Mouse (Mus musculus): Measurements from ENCODE around the gene Nfib. TPM values are rescaled to one million over a fixed set of nuclear protein-coding genes. Genes with fewer than 3 reads are reported as not detected.
A peak's percentile ranks its signal among the peaks of the same experiment; 100 is the strongest.

Nfib gene
- polyA plus RNA-seq, 1 experiment from 2014 or later, result 86.8 TPM

DNA sequence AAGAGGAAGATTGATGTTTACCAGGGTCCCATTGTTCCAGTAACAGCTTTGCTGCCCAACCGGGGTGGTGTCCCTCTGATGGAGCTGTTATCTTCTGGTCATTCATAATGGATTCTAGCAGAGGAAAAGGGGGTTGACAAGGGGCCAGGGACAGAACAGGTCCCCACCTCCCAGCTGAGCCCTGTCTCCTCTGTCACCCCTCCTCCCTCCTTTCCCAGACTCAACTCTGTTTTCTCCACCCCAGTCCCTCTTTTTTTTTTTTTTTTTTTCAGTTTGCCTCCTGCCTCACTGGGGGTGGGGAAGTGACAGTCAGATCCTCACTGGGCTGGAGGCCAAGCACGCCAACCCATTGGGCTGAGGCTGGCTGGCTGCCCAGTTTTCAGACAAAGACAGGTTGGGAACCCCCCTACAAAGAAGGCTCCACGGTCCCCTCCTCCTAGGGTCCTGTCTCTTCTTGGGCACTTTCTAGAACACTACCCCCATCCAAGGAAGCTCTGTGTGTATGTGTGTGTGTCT lies 83.2 kb downstream of the Nfib start:
- Histone ChIP-seq H3K4me1 (peaks cover 19% of the 10 kb centered on the region), H3K36me3 (no peaks in the 10 kb centered on the region), H3K27ac (peak overlapping the region; percentile 81), H3K9ac (no peak overlapping the region), H3K4me3 (no peak overlapping the region), H3K4me2 (replicated peaks) (no peak overlapping the region), H3K9me3 (no peaks in the 10 kb centered on the region), H3K27me3 (no peaks in the 10 kb centered on the region)
- peak; percentile 74; the same call in 1 of the 2 replicates for ATAC-seq (ENCODE audit: insufficient number of reproducible peaks, insufficient read depth, low FRiP score, low TSS enrichment)
- 23% methylated on average over 3 of the region's 3 CpGs for WGBS

DNA sequence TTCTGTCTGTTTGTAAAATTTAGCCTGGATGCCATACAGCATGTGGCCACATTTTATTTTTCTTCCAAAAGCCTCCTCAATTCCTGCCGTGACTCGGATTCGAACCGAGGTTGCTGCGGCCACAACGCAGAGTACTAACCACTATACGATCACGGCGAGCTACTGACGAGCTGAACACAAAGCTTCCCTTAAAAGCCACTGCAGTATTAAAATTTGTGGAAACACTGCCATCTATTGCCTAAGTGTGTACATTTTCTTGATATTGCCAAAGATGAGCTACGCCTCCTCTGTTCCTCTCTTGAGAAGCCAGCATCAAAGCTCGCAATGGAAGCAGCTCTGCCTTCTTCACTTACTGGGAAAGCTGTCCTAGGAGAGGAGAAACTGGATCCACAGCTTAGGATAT lies 86.0 kb downstream of the Nfib start:
- H3K36me3 ChIP-seq, result no peaks in the 10 kb centered on the region
- H3K9ac ChIP-seq, result no peak overlapping the region
- no peak overlapping the region for H3K4me2 ChIP-seq (replicated peaks)
- no peaks in the 10 kb centered on the region for H3K9me3 ChIP-seq
- H3K4me3 ChIP-seq, result no peak overlapping the region
- ATAC-seq (ENCODE audit: insufficient number of reproducible peaks, insufficient read depth, low FRiP score, low TSS enrichment), result no peak
- no peak overlapping the region for H3K27ac ChIP-seq
- 64% methylated on average over 12 of the region's 12 CpGs for WGBS
- H3K27me3 ChIP-seq, result no peaks in the 10 kb centered on the region
- peaks cover 19% of the 10 kb centered on the region for H3K4me1 ChIP-seq

DNA sequence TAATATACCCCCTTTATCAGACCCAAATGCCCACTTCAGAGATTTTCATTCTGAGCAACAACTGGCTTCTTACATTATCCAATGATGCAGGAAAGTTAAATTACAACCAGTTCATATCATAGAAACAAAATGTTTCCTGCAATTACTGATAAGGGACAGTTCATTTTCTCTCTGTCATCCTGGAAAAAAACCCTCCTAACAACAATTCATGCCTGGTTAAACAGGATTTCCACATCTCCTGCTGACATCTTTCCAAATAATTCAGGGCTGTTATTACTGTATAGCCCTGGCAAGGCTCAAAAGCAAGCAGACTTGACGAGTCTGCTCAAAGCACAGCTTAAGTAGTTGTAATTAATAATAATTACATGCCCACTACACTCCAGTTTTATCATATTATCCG lies 86.5 kb downstream of the Nfib start:
- H3K27ac ChIP-seq, result no peak overlapping the region
- WGBS, result 58% methylated on average over 2 of the region's 2 CpGs
- H3K36me3 ChIP-seq, result no peaks in the 10 kb centered on the region
- H3K4me2 ChIP-seq (replicated peaks), result no peak overlapping the region
- H3K27me3 ChIP-seq, result no peaks in the 10 kb centered on the region
- no peaks in the 10 kb centered on the region for H3K9me3 ChIP-seq
- H3K4me3 ChIP-seq, result no peak overlapping the region
- peaks cover 19% of the 10 kb centered on the region for H3K4me1 ChIP-seq
- no peak overlapping the region for H3K9ac ChIP-seq
- no peak for ATAC-seq (ENCODE audit: insufficient number of reproducible peaks, insufficient read depth, low FRiP score, low TSS enrichment)

DNA sequence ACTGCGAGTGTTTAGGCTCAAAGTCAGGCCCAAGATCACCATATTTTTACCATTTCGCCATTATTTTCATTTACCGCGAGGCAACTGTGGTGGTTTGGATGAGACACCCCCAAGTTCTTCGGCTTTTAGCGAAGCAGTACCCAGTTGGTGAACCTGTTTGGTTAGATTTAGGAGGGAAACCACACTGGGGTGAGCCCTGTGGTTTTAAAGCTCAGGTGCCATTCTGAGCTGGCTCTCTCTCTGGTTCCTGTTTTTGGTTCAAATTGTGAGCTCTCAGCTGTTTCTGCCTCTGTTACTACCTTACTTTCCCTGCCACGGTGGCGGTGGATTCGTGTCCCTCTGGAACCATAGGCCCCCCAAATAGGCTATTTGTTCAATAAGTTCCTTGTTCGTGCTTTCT lies 88.3 kb downstream of the Nfib start:
- H3K4me3 ChIP-seq, result no peak overlapping the region
- H3K36me3 ChIP-seq, result no peaks in the 10 kb centered on the region
- WGBS, result 89% methylated on average over 10 of the region's 10 CpGs
- H3K9ac ChIP-seq, result no peak overlapping the region
- no peak overlapping the region; the same call in 1 of the 2 replicates for H3K27ac ChIP-seq
- ATAC-seq (ENCODE audit: insufficient number of reproducible peaks, insufficient read depth, low FRiP score, low TSS enrichment), result no peak
- peaks cover 9% of the 10 kb centered on the region for H3K4me1 ChIP-seq
- H3K27me3 ChIP-seq, result no peaks in the 10 kb centered on the region
- no peaks in the 10 kb centered on the region for H3K9me3 ChIP-seq
- H3K4me2 ChIP-seq (replicated peaks), result no peak overlapping the region

DNA sequence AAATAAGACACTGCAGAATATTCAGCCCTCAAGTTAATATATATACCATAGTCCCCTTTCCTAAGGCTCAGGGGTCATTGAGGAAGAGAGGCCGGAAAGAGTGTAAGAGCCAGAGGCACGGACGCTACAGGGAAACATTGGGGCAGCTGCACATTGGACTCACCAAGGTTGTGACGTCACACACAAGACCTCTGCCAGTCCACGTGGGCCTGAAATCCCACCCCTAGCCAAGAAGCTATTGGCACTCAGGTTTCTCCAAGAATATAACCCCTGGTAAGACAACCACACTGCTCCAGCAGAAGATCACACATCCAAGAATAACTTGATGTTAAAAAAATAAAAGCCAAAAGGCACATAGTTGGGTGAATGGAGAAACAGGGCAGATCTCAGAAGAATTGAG lies 89.8 kb downstream of the Nfib start:
- no peak overlapping the region for H3K4me3 ChIP-seq
- 0 out of 2 replicates have a peak, but pooled peaks cover 4% of the 10 kb centered on the region for H3K4me1 ChIP-seq
- no peaks in the 10 kb centered on the region for H3K36me3 ChIP-seq
- no peak for ATAC-seq (ENCODE audit: insufficient number of reproducible peaks, insufficient read depth, low FRiP score, low TSS enrichment)
- H3K9me3 ChIP-seq, result no peaks in the 10 kb centered on the region
- no peak overlapping the region for H3K9ac ChIP-seq
- no peak overlapping the region for H3K4me2 ChIP-seq (replicated peaks)
- H3K27me3 ChIP-seq, result no peaks in the 10 kb centered on the region
- WGBS, result 91% methylated on average over 5 of the region's 5 CpGs
- H3K27ac ChIP-seq, result no peak overlapping the region

DNA sequence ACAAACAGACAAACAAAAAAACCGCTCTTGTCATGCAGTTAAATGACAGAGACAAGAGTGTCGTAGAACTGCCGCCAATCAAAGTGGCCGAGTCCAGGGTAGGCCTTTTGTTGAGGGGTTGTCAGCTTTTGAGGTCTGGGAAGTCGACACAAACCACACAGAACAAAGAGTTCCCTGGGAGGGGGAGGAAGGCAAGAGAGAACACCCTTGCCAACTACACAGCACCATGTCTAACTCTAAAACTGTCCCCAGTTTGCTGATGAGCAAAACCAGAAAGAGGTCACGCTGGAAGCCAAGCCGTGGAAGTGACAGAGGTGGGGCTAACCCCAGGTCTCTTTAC lies 91.1 kb downstream of the Nfib start:
- Histone ChIP-seq H3K4me3 (no peak overlapping the region), H3K4me1 (peaks cover 7% of the 10 kb centered on the region; the same call in 1 of the 2 replicates), H3K4me2 (replicated peaks) (no peak overlapping the region), H3K9ac (no peak overlapping the region), H3K9me3 (no peaks in the 10 kb centered on the region), H3K36me3 (no peaks in the 10 kb centered on the region), H3K27ac (no peak overlapping the region), H3K27me3 (no peaks in the 10 kb centered on the region)
- ATAC-seq (ENCODE audit: insufficient number of reproducible peaks, insufficient read depth, low FRiP score, low TSS enrichment), result no peak
- WGBS, result 35% methylated on average over 7 of the region's 7 CpGs

DNA sequence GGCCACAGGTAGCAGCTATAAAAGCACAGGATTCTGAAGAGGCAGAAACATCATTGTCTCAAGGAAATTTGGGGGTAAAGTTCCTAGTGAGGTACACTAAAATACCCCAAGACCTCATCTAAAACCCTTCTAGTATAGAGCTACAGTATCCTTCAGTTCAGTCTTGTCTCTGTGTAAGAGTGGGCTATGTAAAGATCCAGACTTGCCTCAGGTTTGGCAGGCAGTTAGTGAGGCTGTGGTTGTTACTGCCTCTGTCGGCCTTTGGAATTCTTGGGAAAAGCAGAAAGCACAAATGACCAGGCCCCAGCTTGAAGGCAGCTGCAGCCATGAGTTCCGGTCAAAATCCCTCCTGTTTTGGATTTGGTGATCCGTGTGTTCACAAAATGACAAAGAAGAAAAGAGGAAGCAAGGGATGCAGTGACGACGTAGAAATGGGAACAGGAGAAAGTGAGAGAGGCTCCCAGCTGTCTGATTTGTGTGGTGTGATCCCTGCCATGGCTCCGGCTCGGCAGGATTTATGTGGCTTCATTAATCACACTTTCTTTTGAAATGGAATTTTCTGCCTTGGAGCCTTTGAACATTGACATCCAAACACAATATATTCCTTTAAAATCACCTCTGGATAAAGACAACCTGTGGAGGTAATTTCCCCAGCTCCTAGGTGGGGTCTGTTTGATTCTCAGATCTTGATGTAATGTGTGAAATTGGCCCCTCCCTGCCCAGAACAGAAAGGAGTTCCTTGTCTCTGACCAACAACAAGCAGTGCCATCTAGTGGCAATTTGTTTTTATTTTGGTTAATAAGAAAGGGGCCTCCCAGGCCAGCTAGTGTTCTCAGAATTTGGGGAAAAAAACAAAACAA lies 91.7 kb downstream of the Nfib start:
- no peak overlapping the region for H3K9ac ChIP-seq
- H3K9me3 ChIP-seq, result no peaks in the 10 kb centered on the region
- H3K27me3 ChIP-seq, result no peaks in the 10 kb centered on the region
- no peak overlapping the region for H3K4me2 ChIP-seq (replicated peaks)
- no peak overlapping the region for H3K27ac ChIP-seq
- WGBS, result 36% methylated on average over 7 of the region's 7 CpGs
- no peak overlapping the region for H3K4me3 ChIP-seq
- H3K4me1 ChIP-seq, result peaks cover 8% of the 10 kb centered on the region; the same call in 1 of the 2 replicates
- no peaks in the 10 kb centered on the region for H3K36me3 ChIP-seq
- ATAC-seq (ENCODE audit: insufficient number of reproducible peaks, insufficient read depth, low FRiP score, low TSS enrichment), result 0 out of 2 replicates have a peak, but pooled peaks have one; percentile 56

DNA sequence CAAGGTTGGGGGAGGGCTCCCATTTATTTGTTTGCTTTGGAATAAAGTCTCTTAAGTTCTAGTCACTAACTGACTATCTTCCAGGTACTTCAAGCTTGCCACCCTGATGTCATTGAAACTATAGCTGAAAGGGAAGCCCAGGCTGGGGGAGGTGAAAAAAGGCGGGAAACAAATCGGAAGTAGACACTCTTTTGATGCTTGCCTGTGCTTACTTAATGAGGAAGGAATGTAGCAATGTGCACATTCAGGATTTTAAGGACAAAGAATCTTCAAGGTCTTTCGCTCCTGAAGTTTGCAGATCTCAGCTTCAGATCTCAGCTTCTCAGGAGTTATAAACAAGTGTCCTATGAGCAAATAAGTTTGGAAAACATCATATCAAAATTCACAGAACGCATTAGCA lies 95.9 kb downstream of the Nfib start:
- Histone ChIP-seq H3K36me3 (no peaks in the 10 kb centered on the region), H3K27ac (peak overlapping the region; percentile 54; the same call in 1 of the 2 replicates), H3K9ac (no peak overlapping the region), H3K27me3 (no peaks in the 10 kb centered on the region), H3K4me2 (replicated peaks) (no peak overlapping the region), H3K4me3 (no peak overlapping the region), H3K9me3 (no peaks in the 10 kb centered on the region), H3K4me1 (peaks cover 21% of the 10 kb centered on the region)
- no peak for ATAC-seq (ENCODE audit: insufficient number of reproducible peaks, insufficient read depth, low FRiP score, low TSS enrichment)
- WGBS, result 71% methylated on average over 4 of the region's 4 CpGs

DNA sequence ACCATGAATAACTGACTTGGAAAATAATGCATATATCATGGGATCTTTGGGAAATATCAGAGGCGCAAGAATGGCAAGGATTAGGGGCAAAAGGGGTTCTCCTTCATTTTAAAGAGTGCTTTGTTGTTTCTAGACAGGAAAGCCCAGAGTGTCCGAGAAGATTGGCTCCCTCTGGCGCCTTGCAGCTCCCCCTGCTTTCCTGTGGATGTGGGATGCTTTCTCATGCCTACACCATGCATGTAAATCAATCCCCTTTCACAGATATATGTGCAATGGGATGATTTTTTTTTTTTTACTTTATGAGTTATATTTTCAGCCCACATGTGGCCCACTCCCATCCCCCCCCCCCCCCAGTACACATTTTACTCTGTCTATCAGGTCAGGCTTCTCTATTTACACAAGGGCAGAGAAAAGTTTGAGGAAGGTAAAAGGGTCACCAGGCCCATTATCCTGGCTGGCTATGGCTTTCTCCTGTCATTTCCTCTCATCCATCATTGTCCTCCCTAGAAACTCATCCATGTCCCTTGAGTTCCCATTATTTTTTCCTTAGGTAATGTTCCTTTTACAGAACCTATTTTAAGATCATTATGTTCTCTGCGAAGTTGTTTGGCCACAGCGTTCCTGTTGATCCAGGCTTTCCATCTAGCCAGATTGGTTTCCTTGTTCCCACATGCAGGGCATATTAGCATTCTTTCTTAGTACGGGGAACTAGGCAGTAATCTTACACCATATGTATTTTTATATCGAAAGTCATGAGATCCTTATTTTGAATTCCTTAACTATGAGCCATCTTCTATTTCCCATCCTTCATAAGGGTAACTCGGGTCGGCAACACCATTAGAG lies 96.6 kb downstream of the Nfib start:
- H3K36me3 ChIP-seq, result no peaks in the 10 kb centered on the region
- no peak overlapping the region for H3K9ac ChIP-seq
- ATAC-seq (ENCODE audit: insufficient number of reproducible peaks, insufficient read depth, low FRiP score, low TSS enrichment), result no peak
- H3K27ac ChIP-seq, result 0 out of 2 replicates have a peak overlapping the region, but pooled peaks have one; percentile 4
- H3K4me3 ChIP-seq, result no peak overlapping the region
- no peaks in the 10 kb centered on the region for H3K27me3 ChIP-seq
- H3K9me3 ChIP-seq, result no peaks in the 10 kb centered on the region
- H3K4me1 ChIP-seq, result peaks cover 26% of the 10 kb centered on the region
- H3K4me2 ChIP-seq (replicated peaks), result no peak overlapping the region
- WGBS, result 62% methylated on average over 9 of the region's 9 CpGs

DNA sequence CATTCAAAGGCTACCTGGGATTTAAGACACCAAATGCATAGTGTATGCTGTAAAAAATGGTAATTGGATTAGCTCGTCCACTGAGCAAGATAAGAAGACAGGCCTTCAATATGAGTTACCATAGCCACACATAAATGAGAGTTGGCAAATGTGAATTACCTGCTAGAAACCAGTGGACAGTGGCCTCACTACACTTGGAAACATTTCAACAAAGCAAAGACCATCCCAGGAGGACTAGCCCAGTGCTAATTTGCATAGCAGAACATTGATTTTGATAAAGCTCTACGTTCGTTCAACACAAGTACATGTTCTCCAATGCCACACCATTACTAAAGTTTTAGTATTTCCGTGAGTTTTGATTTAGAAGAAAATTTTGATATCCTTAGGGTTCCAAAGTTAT lies 98.3 kb downstream of the Nfib start:
- ATAC-seq (ENCODE audit: insufficient number of reproducible peaks, insufficient read depth, low FRiP score, low TSS enrichment), result no peak
- no peak overlapping the region for H3K9ac ChIP-seq
- 81% methylated on average over 4 of the region's 4 CpGs for WGBS

DNA sequence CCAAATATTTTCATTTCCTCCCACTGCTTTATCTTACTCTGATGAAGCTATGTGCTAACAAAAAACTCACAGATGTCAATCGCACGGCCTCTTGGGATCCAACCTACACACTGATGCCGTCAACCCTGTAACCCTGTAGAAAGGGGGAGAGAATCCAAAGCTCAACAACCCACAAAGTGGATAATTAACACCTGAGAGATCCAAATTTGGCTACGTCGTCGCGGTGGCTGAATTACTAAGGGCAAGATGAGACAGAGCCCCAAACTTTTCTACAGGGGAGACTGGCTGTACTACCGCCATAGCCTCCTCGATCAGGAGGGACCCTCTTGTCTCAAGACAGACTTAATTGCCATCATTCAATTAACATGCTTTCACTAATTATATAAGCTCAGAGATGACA lies 99.2 kb downstream of the Nfib start:
- 78% methylated on average over 9 of the region's 9 CpGs for WGBS
- no peak overlapping the region for H3K4me2 ChIP-seq (replicated peaks)
- no peaks in the 10 kb centered on the region for H3K36me3 ChIP-seq
- no peak overlapping the region for H3K27ac ChIP-seq
- H3K4me1 ChIP-seq, result peaks cover 27% of the 10 kb centered on the region
- no peaks in the 10 kb centered on the region for H3K27me3 ChIP-seq
- ATAC-seq (ENCODE audit: insufficient number of reproducible peaks, insufficient read depth, low FRiP score, low TSS enrichment), result no peak
- no peak overlapping the region for H3K9ac ChIP-seq
- H3K9me3 ChIP-seq, result no peaks in the 10 kb centered on the region; the same call in 1 of the 2 replicates
- H3K4me3 ChIP-seq, result no peak overlapping the region

More for the DNA sequence above, 98.3 kb downstream of the Nfib start:
- Histone ChIP-seq H3K27ac (no peak overlapping the region), H3K4me2 (replicated peaks) (no peak overlapping the region), H3K4me3 (no peak overlapping the region), H3K36me3 (no peaks in the 10 kb centered on the region), H3K4me1 (peaks cover 27% of the 10 kb centered on the region), H3K9me3 (no peaks in the 10 kb centered on the region), H3K27me3 (no peaks in the 10 kb centered on the region)

Measured in embryonic facial prominence, embryonic 12.5 days (tissue).